Mouse (Mus musculus): ENCODE measurements around the gene Gm4707. TPM values are rescaled to one million over a fixed set of nuclear protein-coding genes. Genes with fewer than 3 reads are reported as not detected.
"Not testable (repeated sequence)": the region's sequence is repeated elsewhere in the genome, so short reads cannot be mapped to it uniquely, and the experiment has no call there.

The Gm4707 gene
- 0.91 and 2.8 TPM in 2 replicates for polyA plus RNA-seq (2015; fragmentation: Nextera tagmentation; extraction: Ambion mirVana)

DNA sequence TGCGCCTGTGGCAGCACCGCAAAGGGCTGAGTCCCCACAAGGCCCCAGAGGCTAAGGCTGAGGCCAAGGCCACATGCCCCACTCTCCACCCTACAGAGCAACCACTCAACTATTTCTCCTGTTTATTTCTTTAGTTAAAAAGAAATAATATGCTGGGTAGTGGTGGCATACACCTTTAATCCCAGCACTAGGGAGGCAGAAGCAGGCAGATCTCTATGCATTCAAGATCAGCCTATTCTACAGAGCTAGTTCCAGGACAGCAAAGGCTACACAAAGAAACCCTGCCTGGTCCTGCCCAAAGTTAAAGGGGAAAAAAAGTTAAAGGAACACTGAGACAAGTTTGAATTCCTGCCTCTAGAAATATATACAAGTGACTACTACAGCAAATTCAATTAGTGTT is at the start of gene Gm4707:
Gm4707 (minus strand) TSS at position 101 of the 400 bp plus-strand sequence.
- DNase-seq (ENCODE audit: low spot score), result no peak

GRCm38 (mm10) chr17:71506832-71507231 is 47.1 kb upstream of the Gm4707 start:
- DNase-seq (ENCODE audit: low spot score), result no peak

GRCm38 (mm10) chr17:71495784-71496183 is 36.1 kb upstream of the Gm4707 start:
- DNase-seq (ENCODE audit: low spot score), result no peak

GRCm38 (mm10) chr17:71491332-71491686 is 31.6 kb upstream of the Gm4707 start:
- no peak for DNase-seq (ENCODE audit: low spot score)

- peak; percentile 16 for DNase-seq (ENCODE audit: low spot score)
Observed at GRCm38 (mm10) chr17:71490666-71491331, 31.1 kb upstream of the Gm4707 start.

DNA sequence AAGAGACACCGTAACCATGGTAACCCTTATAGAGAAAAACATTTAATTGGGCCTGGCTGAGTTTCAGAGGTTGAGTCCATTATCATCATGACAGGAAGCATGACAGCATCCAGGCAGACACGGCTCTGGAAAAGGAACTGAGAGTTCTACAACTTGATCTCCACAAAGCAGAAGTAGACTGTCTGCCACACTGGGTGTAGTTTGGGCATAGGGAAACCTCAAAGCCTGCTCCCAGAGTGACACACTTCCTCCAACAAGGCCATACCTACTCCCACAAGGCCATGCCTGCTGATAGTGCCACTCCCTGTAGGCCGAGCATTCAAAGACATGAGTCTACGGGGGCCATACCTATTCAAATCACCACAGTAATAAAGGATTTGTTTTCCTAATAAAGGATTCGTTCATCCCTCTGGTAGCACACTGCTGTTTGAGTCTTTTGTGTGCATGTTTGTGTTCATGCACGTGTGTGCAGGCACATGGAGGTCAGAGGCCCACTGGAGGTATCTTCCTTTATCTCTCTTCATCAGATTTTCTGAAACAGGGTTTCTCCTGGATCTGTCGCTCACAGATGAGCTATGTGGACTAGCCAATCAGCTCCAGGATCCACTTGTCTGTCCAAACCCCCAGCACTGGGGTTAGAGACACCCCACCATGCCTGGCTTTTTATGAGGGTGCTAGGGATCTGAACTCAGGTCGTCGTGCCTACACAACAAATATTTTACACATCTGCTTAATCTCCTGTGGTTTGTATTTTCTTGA is 30.2 kb upstream of the Gm4707 start:
- DNase-seq (ENCODE audit: low spot score), result no peak

- peak; percentile 76 for DNase-seq (ENCODE audit: low spot score)
Observed at GRCm38 (mm10) chr17:71486231-71486851, 26.6 kb upstream of the Gm4707 start.

DNA sequence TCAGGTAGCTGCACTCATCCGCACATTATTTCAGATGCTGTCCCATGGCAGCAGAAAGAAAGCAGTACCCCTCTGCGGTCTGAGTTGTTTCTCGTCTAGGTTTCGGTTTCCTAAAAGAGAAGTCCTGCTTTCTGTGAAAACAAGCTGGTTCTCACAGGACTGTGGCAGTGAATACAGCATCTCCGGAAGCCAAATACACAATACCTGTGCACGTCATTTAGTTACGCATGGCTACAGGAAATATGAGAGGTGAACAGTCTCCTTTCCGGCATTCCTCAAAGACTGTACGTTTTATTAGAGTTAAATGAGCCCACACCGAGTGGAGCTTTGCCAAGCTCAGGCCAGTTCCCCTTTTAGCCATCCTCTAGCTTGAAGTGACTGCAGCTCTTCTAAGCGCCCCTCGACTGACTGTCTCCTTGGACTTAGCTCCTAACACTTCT is 26.1 kb upstream of the Gm4707 start:
- peak; percentile 63 for DNase-seq (ENCODE audit: low spot score)

DNA sequence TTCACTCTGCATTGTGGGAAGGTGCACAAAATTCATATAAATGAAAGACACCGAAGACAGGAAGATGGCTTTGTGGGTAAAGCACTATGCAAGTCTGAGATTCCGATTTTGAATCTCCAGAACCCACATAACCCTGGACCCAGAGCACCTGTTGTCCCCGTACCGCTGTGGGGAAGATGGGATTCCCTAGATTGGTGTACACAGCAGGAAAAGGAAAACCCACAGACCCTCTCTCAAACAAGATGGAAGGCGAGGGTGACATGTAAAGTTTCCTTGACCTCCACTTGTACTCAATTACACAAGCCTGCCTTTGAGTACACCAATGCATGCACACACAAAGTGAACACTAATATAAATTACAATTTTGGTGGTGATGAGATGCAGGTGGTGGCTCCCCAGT is 25.0 kb upstream of the Gm4707 start:
- no peak for DNase-seq (ENCODE audit: low spot score)

DNA sequence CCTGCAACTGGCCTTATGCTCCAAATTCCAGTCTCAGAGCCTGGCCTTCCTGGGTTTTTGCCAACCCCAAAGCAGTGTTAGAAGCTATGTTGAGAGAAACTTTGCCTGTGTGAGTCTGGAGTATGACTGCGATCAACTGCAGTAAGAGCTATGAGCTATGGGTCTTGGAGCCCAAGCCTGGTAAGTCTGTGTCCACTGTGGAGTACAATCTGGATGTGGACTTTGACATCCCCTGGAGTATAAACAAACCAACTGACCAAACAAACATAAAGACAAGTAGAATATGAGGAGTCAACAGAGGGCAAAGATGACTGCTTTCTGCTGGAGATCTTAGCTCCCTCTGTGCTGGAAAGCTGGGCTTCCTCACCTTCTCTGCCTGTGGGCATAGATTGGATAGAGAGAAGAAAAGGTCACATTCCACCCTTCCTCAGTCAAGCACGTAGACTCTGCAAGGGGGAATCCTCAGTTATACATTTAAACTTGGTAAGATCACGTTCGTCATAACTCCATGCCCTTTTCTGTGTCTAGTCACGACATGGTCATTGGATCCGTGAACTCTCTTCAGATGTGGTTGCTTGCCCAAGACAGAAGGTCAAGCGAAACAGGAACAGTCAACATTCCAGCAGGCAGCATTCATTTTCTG is 23.8 kb upstream of the Gm4707 start:
- no peak for DNase-seq (ENCODE audit: low spot score)

GRCm38 (mm10) chr17:71479381-71479901 is 19.7 kb upstream of the Gm4707 start:
- DNase-seq (ENCODE audit: low spot score), result peak; percentile 55

- DNase-seq (ENCODE audit: low spot score), result no peak
Observed at GRCm38 (mm10) chr17:71477481-71477880, 17.8 kb upstream of the Gm4707 start.

GRCm38 (mm10) chr17:71476346-71477020 is 16.8 kb upstream of the Gm4707 start:
- no peak for DNase-seq (ENCODE audit: low spot score)

GRCm38 (mm10) chr17:71475705-71476089 is 16.0 kb upstream of the Gm4707 start:
- DNase-seq (ENCODE audit: low spot score), result peak; percentile 71

DNA sequence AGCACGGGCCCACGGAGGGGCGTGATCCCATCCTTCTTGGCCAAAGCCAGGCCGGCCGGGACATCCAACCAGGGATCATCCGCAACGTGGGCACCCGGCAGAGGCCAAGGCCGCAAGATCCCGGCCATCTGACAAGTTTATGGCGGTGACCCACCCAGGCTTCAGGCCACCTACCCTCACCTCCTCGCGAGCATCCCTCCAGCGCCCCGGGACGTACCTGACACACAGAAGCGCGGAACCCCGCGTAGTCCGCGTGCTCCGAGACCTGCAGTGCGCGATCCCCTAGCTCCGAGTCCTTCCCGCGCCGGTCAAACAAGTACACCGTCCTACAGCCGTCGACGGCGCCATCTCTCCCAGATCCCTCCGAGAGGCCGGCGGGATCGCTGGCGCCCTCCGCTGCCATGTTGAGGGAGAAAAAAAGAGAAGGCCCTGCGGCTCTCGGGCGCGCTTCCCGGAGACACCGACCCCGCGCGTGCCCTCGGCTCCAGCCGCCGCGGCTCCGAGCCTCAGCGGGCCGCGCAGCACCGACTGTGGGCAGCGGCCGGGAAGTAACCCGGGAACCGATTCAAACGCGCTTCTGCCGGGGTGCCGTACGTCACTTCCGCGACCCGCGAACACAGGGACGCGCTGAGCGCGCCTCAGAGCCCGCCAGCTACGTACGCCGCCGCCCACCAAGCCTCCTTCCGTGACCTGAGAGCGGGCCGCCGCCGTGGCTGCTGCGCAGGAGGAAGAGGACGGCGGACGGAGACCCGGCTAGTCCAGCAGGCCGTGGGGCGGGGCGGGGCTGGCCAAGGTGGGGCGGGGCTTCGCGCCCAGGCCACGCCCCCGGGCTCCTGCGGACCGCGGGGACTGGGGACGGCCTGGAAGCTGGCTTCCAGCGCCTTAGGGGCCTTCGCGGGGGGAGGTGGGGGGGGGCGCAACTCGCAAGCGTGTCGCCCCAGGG is 15.3 kb upstream of the Gm4707 start, which contains the start of gene Smchd1:
Smchd1 (minus strand) TSS at position 582 of the 943 bp plus-strand sequence.
- peak; percentile 91 for DNase-seq (ENCODE audit: low spot score)

DNA sequence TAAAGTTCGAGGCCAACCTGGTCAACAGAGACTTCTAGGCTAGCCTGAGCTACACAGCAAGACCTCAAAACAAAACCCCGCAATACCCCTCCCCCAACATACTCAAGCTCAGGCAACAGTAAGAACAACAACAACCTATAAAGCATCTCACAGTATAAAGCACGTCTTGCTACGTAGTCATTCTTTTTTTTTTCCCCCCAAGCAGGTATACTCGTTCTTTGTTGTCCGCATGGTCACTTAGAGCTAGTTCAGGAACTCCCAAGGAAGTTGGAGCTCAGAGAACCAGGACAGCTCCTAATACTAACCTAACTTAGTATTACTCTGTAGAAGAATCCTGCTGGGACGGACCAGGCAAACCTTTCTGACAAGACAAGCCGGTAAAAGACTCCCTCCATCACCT is 14.4 kb upstream of the Gm4707 start:
- DNase-seq (ENCODE audit: low spot score), result peak; percentile 26

GRCm38 (mm10) chr17:71471261-71471660 is 11.5 kb upstream of the Gm4707 start:
- no peak for DNase-seq (ENCODE audit: low spot score)

DNA sequence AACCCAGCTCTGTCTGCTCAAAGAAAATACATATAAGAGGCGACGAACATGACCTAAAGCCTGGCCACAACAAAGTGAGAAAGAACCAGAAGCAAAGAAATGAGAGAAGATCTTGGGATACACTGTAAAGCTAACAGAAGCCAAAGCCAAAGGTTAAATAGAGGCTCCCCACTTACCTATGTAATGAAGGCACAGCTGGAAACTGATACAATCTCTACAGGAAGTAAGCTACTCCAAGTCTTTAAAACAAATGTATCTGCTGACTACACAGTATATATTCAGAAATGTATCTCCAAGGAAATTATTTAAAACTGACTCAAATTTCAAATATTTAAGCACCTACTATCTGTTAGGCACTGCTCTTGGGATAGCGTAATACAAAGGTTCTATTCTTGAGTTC is 594 bp upstream of the Gm4707 start:
- DNase-seq (ENCODE audit: low spot score), result peak; percentile 35

DNA sequence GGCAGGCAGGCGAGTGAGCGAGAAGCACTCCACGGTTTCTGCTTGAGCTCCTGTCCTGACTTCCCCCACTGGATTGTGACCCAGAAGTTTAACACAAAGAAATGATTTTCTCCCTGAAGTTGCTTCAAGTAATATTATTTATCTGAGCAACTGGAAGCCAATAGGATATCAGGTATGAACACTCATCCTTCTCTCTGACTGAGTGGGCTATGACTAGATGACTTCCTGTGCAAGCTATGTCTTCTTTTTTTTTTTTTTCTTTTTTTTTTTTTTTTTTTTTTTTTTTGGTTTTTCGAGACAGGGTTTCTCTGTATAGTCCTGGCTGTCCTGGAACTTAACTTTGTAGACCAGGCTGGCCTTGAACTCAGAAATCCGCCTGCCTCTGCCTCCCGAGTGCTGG is 2.4 kb downstream of the Gm4707 start:
- DNase-seq (ENCODE audit: low spot score), result not testable (repeated sequence)

DNA sequence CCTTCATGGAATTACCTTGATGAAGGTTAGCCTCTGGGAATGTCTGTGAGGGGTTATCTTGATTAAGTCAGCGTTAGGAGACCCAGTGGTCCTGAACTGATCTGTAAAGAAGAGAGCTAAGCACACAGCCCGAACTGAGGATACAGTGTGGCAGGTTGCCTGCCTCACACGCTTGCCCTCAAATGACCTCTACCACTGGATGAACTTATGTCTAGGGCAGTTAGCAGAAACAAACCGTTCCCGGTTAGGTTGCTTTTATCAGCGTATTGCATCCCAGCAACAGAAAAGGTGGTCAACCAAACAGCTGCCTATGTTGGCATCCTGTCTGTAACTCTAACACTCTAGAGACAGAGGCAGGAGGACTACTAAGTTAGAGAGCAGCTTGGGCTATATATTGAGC is 14.5 kb downstream of the Gm4707 start:
- DNase-seq (ENCODE audit: low spot score), result no peak

Measured in thymus, postnatal 0 days (tissue).